Mouse (Mus musculus) brain, embryonic 14.5 days (tissue): ENCODE measurements around the gene Gm9857. TPM values are rescaled to one million over a fixed set of nuclear protein-coding genes. Genes with fewer than 3 reads are reported as not detected.

Experiments used
- DNase-seq: peaks from one replicate; pipeline ENCODE4 v3.0.0-alpha.2; 2011; ENCODE audit warnings: low read depth
- CTCF ChIP-seq: fragments of 200-500 bp; IDR thresholded peaks from 2 replicates; pipeline ENCODE4 v1.5.1; 2012; ENCODE audit warnings: inconsistent platforms, mild to moderate bottlenecking, moderate library complexity, borderline replicate concordance; ENCODE audit not compliant: insufficient read depth, insufficient read length; ENCODE audit errors: extremely low read depth
- POLR2A ChIP-seq: fragments of 200-500 bp; IDR thresholded peaks from 2 replicates; pipeline ENCODE4 v1.6.1; 2012; ENCODE audit warnings: mild to moderate bottlenecking, inconsistent platforms, borderline replicate concordance; ENCODE audit not compliant: poor library complexity, insufficient read depth, insufficient read length, severe bottlenecking; ENCODE audit errors: extremely low read depth
- polyA plus RNA-seq: library from polyadenylated mRNA; depleted of rRNA; stranded (reverse); fragments of >200 nt; gene quantifications from 2 replicates; pipeline ENCODE4 v1.2.3, GENCODE M21; 2012

Gm9857 gene
- polyA plus RNA-seq, 1 experiment = 1.3 TPM

DNA sequence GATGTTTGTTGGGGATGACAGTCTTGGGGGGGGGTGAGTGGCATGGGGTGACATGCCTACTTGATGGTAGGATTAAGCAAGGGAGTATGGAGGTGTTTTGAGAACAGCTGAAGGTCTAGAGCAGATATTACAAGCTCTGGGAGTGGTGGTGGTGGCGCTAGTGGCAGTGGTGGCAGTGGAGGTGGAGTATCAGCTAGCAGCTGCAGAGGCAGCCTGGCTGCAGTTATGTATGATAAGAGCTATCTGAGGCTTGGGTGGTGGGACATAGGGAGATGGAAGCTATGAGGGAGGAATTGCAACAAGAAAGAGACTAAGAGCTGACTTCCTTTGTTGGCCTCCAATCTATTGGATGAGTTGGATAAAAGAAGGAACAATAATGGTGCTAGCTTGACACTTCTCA lies 18.4 kb downstream of the Gm9857 start:
- DNase-seq = no peak
- TF ChIP-seq POLR2A (no peak), CTCF (no peak)

DNA sequence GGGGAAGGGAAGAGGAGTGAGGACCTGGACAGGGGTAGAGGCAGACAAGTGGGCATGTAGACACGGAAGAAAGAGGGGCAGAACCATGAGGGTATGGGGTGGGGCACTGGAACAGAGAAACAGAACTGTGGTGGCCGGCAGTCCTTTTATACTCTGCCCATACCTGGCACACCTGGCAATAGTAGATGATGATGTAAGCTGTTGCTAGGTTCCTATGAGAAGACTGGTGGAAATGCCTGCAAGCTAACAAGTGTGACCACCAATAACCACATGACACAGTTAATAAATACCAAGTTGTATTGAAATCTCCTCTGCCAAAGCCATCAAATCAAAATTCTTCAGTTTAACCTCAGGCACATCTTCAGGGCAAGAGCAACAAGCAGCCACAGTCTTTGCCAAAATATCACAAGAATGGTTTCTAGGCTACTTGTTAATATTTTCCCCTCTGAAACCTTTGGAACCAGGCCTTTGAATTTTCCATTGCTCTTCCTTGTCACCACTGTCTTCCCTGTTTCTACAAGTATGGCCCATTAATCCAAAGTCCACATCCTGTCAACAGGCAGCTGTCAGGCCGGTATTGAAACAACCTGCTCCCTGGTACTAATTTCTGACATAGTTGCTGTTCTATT lies 19.7 kb downstream of the Gm9857 start:
- DNase-seq = no peak
- TF ChIP-seq CTCF (no peak), POLR2A (no peak)

DNA sequence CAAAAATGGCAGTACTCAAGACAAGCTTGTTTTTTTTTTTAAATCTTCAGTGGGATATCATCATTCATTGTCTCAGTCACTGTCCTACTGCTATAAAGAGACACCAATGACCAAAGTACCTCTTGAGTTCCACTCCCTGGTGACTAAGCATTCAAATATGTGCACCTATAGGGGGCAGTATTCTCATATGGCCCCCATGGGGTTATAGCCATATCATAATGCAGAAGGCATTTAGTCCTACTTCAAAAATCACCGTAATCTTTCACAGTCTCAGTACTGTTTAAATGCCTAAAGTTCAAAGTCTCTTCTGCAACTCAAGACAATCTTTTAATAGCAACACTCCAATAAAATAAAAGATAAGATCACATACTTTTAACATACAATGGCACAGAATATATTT lies 21.4 kb downstream of the Gm9857 start:
- no peak for DNase-seq

DNA sequence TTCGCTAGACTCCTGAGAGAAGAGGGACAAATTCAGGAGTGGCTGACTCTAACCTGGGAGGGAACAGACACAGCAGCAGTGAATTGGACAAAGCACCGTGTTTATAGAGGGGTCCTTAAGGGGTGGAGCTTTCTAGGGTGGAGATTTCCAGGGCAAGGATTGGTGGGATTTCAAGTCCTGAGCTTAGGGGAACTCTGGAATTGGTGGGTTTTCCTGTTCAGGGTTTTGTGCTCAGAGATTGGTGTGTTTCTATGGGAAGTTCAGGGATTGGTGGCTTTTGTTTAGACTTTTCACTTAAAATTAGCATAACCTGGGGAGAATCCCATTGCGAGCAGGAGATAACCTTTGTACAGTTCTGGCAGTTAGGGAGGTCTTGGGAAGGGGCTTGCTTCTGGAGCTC lies 22.3 kb downstream of the Gm9857 start:
- DNase-seq = no peak

More for the DNA sequence above, 21.4 kb downstream of the Gm9857 start:
- TF ChIP-seq CTCF (no peak), POLR2A (no peak)

DNA sequence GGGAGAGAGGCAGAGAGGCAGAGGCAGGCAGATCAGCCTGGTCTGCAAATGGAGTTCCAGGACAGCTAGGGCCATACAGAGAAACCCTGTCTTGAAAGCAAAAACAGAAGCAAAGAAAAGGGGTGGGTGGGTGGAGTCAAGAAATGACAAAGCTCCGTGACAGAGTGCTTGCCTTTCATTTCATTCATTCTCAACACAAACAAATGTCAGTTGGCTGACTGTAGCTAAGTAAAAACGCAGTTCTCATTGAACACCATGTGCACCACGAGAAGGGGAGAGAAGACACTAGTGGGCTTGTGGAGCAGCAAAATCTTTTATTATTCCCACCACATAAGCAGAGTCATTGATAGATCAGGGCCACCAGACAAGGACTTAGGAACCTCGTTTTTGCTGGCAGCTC lies 23.4 kb downstream of the Gm9857 start:
- peak; percentile 11 for DNase-seq
- TF ChIP-seq CTCF = no peak
- no peak for TF ChIP-seq POLR2A

More for the DNA sequence above, 22.3 kb downstream of the Gm9857 start:
- TF ChIP-seq POLR2A (no peak), CTCF (no peak)

DNA sequence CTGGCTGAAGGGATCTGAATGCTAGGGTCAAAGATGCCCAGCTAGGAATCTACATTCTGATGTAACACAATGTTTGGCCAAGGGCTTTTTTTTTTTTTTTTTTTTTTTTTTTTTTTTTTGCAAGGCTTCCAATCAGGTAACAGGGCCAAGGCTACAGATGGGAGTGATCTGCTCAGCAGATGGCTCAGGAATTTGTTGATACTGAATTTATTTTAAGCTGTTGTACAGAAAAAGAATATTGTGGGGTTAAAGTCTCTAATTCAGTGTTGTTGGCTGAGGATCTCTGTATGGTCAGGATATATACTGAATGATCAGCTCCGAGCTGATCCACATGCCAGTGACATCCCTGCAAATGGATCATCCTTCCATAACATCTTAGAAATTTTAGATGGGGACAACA lies 24.2 kb downstream of the Gm9857 start:
- DNase-seq = peak; percentile 43
- no peak for TF ChIP-seq POLR2A

DNA sequence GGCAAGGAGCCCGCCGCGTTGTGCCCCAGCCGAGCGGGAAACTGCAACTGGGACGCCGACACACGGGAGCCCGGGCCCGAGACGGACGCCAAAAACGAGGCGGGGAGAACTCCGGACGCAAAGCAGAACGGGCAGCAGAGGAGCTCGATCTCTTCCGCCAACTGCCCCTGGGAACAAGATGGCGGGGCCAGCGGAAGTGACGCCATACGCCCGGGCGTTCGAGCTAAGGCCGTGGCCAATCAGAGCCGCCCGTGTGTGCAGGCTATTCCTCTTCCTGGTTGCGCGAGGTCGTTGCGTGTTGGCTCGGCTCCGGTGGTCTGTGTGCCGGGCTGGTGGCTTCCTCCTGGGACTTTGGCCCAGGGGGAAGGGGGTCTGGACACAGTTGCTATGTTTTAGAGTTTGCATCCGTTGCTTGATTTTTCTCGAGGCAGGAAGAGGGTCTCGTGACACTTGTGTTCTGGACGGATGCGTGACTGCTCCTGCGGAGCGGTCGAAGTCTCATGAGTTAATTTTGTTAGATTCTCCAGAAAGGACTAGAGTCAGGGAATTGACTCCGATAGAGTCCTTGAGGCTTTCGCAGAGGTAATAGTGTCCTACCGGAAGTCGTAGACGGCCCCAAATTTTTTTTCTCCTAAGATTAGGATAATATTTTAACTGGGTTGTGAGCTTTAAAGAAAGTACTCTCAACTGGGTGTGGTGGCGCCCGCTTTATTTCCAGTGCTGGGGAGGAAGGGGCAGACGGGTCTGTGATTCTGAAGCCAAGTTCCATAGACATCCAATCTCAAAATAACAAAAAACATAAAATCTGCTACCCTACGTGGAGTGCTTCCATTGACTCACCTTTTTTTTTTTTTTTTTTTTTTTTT lies 28.5 kb downstream of the Gm9857 start, which contains the start of gene Prpf38b:
TSS of gene Prpf38b (minus strand) at position 180 of the 866 bp plus-strand sequence.
- DNase-seq = peak; percentile 99
- TF ChIP-seq CTCF (no peak), POLR2A (peak; percentile 57; the same call in 1 of the 2 replicates)

DNA sequence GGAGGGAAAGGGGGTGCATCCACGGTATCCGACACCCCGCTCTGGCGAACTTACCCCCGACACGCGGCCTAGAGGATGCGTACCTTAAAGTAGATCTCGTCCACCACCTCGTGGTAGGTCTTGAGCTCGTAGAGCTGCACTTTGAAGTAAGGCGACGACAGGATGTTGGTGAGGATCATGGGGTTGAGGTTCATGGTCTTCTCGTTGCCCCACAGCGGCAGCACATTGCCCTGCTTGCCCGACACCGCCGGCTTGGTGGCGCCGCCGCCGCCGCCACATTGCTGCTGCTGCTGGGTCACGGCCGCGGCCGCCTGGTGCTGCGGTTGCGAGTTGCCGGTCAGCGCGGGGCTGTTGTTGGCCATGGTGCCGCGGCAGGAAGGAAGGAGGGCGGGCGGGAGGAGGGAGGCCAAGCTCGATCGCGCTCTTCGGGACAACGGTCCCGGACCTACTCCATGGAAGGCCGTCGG lies 29.1 kb downstream of the Gm9857 start:
- peak; percentile 86 for DNase-seq

DNA sequence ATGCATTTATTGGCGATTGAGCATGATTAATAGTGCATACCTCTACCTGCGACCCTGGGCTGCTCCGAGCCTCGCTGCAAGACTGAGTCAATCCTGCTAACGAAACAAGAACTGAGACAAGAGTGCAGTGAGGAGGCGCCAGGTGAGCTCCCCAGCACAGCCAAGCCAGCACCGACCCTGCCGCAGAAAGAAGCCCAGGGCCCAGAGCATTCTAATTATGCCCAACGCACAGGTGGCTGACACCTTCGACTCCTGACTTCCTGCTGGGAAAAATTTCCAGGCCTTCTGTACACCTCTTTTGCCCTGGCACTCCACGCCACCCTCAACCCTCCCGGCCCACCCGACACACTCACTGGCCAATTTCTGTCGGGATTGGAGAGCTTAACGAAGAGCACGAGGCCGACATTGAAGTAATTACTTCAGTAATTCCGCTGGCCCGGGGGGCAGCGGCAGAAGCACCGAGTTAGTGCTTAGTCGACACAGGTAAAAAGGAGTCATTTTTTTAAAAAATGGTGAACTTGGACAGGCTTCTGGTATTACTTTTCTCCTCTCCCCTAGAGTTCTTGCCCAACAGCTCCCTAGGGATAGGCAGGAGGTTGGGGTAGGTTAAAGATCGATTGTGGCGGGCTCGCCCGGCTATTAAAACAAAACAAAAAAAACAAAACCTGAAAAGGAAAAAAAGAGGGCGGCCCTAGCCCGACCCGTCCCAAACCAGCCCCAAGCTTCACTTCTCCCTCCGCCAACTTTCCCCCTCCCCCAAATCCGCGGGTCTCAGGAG lies 29.8 kb downstream of the Gm9857 start:
- TF ChIP-seq CTCF = no peak
- TF ChIP-seq POLR2A = no peak
- peak; percentile 31 for DNase-seq

More for the DNA sequence above, 29.1 kb downstream of the Gm9857 start:
- TF ChIP-seq POLR2A (no peak), CTCF (peak; percentile 26; the same call in 1 of the 2 replicates)

DNA sequence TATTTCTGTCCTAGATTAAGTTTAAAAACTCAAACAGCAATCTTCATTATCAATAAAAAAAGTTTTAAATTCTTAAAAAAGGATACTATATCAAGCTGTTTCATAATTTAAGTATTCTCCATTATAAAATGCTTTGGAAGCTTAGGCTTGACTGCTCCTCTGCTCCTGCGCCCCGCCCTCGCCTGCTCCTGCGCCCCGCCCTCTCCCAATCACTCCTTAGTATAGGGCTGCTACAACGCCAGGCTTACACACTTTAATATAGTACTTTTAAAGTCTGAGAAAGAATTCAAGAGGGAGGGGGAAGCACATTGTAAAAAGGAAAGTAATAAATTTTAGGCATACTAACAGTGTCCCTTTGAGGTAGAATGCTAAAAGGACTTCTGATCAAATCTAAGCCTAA lies 37.3 kb downstream of the Gm9857 start:
- TF ChIP-seq CTCF (no peak), POLR2A (no peak)
- DNase-seq = no peak

DNA sequence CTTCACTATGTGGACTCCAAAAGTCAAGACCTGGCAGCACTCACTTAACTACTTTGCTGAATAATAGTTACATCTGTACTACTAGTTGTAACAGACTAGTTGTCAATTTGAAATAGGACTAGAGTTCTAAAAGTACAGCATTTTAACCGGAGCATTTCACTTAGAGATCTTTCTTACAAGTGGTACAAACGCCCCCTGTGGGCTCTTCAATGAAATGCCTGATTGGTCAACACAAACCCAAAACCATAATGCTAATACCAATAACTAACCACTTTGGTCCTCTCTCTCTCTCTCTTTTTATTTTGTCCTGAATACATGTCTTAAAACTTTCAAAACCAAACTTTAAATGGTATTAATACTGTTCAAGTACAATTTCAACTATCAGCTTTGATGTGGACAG lies 38.2 kb downstream of the Gm9857 start:
- peak; percentile 17 for DNase-seq
- no peak for TF ChIP-seq POLR2A
- TF ChIP-seq CTCF = no peak
